ENCODE assay signal across 1 mouse cellular context in the genomic region with DNA sequence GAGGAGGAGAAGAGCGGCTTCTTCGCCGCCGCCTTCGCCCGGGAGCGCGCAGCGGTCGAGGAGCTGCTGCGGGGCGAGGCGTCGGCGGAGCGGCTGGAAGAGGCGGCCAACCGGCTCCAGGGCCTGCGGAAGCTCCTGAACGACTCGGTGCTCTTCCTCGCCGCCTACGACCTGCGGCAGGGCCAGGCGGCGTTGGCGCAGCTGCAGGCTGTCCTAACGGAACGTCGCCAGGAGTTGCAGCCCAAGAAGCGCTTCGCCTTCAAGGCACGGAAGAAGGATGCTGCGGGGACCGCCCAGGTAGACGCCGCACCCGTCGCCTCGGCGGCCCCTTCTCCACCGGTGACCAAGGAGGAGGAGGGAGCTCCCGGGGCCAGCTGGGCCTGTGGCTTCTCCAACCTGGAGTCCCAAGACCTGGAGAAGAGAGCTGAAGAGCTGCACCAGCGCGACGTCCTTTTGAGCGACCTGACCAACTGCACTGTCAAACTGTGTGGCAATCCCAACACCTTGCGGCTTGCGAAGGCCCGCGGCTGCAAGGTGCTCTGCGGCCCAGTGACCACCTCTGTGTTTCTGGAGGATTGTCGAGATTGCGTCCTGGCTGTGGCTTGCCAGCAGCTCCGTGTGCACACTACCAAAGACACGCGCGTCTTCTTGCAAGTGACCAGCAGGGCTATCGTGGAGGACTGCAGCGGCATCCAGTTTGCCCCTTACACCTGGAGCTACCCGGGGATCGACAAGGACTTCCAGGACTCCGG.
TF ChIP-seq lines count a peak whose summit lies in the region.

No protein-coding gene starts in this region.

TF ChIP-seq in MEL, 35 proteins besides CTCF, POLR2A, EP300 and RAD21 (continued from another document):
- no peak for TF ChIP-seq USF2 (IDR thresholded peaks at IDR 0.05; ENCODE audit: borderline replicate concordance in 1 of 2, insufficient read depth in 1 of 2, low read depth in 1 of 2, low read length in 2 of 2)
